Mouse (Mus musculus): ENCODE results near the gene Ggt5. TPM values are rescaled to one million over a fixed set of nuclear protein-coding genes. Genes with fewer than 3 reads are reported as not detected.
"Not testable (repeated sequence)": the region's sequence is repeated elsewhere in the genome, so short reads cannot be mapped to it uniquely, and the experiment has no call there.

The Ggt5 gene
- polyA plus RNA-seq, 1 experiment from 2014 or later, result 0.69 TPM

- peak; percentile 67 for DNase-seq (ENCODE audit: low spot score)
- Histone ChIP-seq H3K36me3 (no peaks in the 10 kb centered on the region), H3K27me3 (ENCODE audit: low read depth, poor library complexity, severe bottlenecking) (peaks cover 60% of the 10 kb centered on the region), H3K4me1 (peaks cover 51% of the 10 kb centered on the region), H3K4me3 (peak within 1 kb of the TSS; percentile 71), H3K9me3 (replicated peaks) (no peaks in the 10 kb centered on the region), H3K27ac (peak within 1 kb of the TSS; percentile 85)
- 1% methylated on average over 75 of the region's 75 CpGs for WGBS
These were observed 29.2 kb upstream of the Ggt5 start, which contains the start of gene Lrrc75b for GRCm38 (mm10) chr10:75559676-75560548. Gene Lrrc75b, minus strand, starts transcription at chr10:75560330.

GRCm38 (mm10) chr10:75560549-75560899, 28.6 kb upstream of the Ggt5 start:
- Histone ChIP-seq H3K27me3 (ENCODE audit: low read depth, poor library complexity, severe bottlenecking) (peaks cover 60% of the 10 kb centered on the region), H3K4me1 (peaks cover 54% of the 10 kb centered on the region), H3K27ac (peak overlapping the region; percentile 85), H3K36me3 (no peaks in the 10 kb centered on the region), H3K4me3 (peak overlapping the region; percentile 71), H3K9me3 (replicated peaks) (no peaks in the 10 kb centered on the region)
- WGBS, result 9% methylated on average over 6 of the region's 6 CpGs
- DNase-seq (ENCODE audit: low spot score), result no peak

GRCm38 (mm10) chr10:75561071-75561654, 28.0 kb upstream of the Ggt5 start, which contains the start of gene Ggt1:
Gene Ggt1, plus strand, starts transcription at chr10:75561604.
- peaks cover 60% of the 10 kb centered on the region for H3K27me3 ChIP-seq (ENCODE audit: low read depth, poor library complexity, severe bottlenecking)
- peak within 1 kb of the TSS; percentile 71 for H3K4me3 ChIP-seq
- H3K36me3 ChIP-seq, result no peaks in the 10 kb centered on the region
- peak; percentile 32 for DNase-seq (ENCODE audit: low spot score)
- no peaks in the 10 kb centered on the region for H3K9me3 ChIP-seq (replicated peaks)
- WGBS, result 53% methylated on average over 10 of the region's 10 CpGs
- H3K4me1 ChIP-seq, result peaks cover 54% of the 10 kb centered on the region
- peak within 1 kb of the TSS; percentile 85 for H3K27ac ChIP-seq

- no peaks in the 10 kb centered on the region for H3K36me3 ChIP-seq
- 88% methylated on average over 8 of the region's 8 CpGs for WGBS
- no peak for DNase-seq (ENCODE audit: low spot score)
- peaks cover 52% of the 10 kb centered on the region for H3K4me1 ChIP-seq
- peaks cover 58% of the 10 kb centered on the region for H3K27me3 ChIP-seq (ENCODE audit: low read depth, poor library complexity, severe bottlenecking)
- no peak overlapping the region for H3K4me3 ChIP-seq
- H3K9me3 ChIP-seq (replicated peaks), result no peaks in the 10 kb centered on the region
- no peak overlapping the region for H3K27ac ChIP-seq
These were observed 26.5 kb upstream of the Ggt5 start for GRCm38 (mm10) chr10:75562596-75562995.

GRCm38 (mm10) chr10:75564687-75565265, 24.4 kb upstream of the Ggt5 start:
- H3K27ac ChIP-seq, result no peak overlapping the region
- peaks cover 44% of the 10 kb centered on the region for H3K27me3 ChIP-seq (ENCODE audit: low read depth, poor library complexity, severe bottlenecking)
- H3K4me3 ChIP-seq, result no peak overlapping the region
- H3K9me3 ChIP-seq (replicated peaks), result no peaks in the 10 kb centered on the region
- no peak for DNase-seq (ENCODE audit: low spot score)
- H3K36me3 ChIP-seq, result no peaks in the 10 kb centered on the region
- peaks cover 42% of the 10 kb centered on the region for H3K4me1 ChIP-seq
- 87% methylated on average over 12 of the region's 12 CpGs for WGBS

- H3K4me3 ChIP-seq, result no peak overlapping the region
- 69% methylated on average over 6 of the region's 6 CpGs for WGBS
- H3K4me1 ChIP-seq, result peaks cover 35% of the 10 kb centered on the region
- H3K27ac ChIP-seq, result no peak overlapping the region
- no peaks in the 10 kb centered on the region for H3K36me3 ChIP-seq
- peaks cover 37% of the 10 kb centered on the region for H3K27me3 ChIP-seq (ENCODE audit: low read depth, poor library complexity, severe bottlenecking)
- H3K9me3 ChIP-seq (replicated peaks), result no peaks in the 10 kb centered on the region
- no peak for DNase-seq (ENCODE audit: low spot score)
These were observed 23.7 kb upstream of the Ggt5 start for GRCm38 (mm10) chr10:75565436-75565835.

GRCm38 (mm10) chr10:75565906-75566305, 23.2 kb upstream of the Ggt5 start:
- no peak overlapping the region for H3K27ac ChIP-seq
- no peaks in the 10 kb centered on the region for H3K36me3 ChIP-seq
- H3K27me3 ChIP-seq (ENCODE audit: low read depth, poor library complexity, severe bottlenecking), result peaks cover 33% of the 10 kb centered on the region
- no peak overlapping the region for H3K4me3 ChIP-seq
- no peaks in the 10 kb centered on the region for H3K9me3 ChIP-seq (replicated peaks)
- DNase-seq (ENCODE audit: low spot score), result no peak
- H3K4me1 ChIP-seq, result peaks cover 35% of the 10 kb centered on the region
- WGBS, result 83% methylated on average over 7 of the region's 7 CpGs

- peaks cover 28% of the 10 kb centered on the region for H3K27me3 ChIP-seq (ENCODE audit: low read depth, poor library complexity, severe bottlenecking)
- WGBS, result 88% methylated on average over 5 of the region's 5 CpGs
- no peak for DNase-seq (ENCODE audit: low spot score)
These were observed 22.8 kb upstream of the Ggt5 start for GRCm38 (mm10) chr10:75566321-75566720.

GRCm38 (mm10) chr10:75566765-75567164, 22.4 kb upstream of the Ggt5 start:
- not testable (repeated sequence) for H3K36me3 ChIP-seq; H3K9me3 ChIP-seq (replicated peaks); H3K4me3 ChIP-seq; H3K27ac ChIP-seq; DNase-seq (ENCODE audit: low spot score)
- Histone ChIP-seq H3K4me1 (peaks cover 40% of the 10 kb centered on the region), H3K27me3 (ENCODE audit: low read depth, poor library complexity, severe bottlenecking) (peaks cover 24% of the 10 kb centered on the region)
- 79% methylated on average over 2 of the region's 2 CpGs for WGBS

More at GRCm38 (mm10) chr10:75566321-75566720, 22.8 kb upstream of the Ggt5 start:
- Histone ChIP-seq H3K4me1 (peaks cover 36% of the 10 kb centered on the region), H3K36me3 (no peaks in the 10 kb centered on the region), H3K4me3 (no peak overlapping the region), H3K9me3 (replicated peaks) (no peaks in the 10 kb centered on the region), H3K27ac (no peak overlapping the region)

GRCm38 (mm10) chr10:75568029-75568428, 21.1 kb upstream of the Ggt5 start:
- Histone ChIP-seq H3K4me1 (peaks cover 46% of the 10 kb centered on the region), H3K27ac (no peak overlapping the region), H3K9me3 (replicated peaks) (no peaks in the 10 kb centered on the region), H3K4me3 (no peak overlapping the region; the same call in 1 of the 2 replicates), H3K36me3 (no peaks in the 10 kb centered on the region), H3K27me3 (ENCODE audit: low read depth, poor library complexity, severe bottlenecking) (peaks cover 17% of the 10 kb centered on the region; the same call in 1 of the 2 replicates)
- 33% methylated on average over 5 of the region's 5 CpGs for WGBS
- DNase-seq (ENCODE audit: low spot score), result no peak

- H3K36me3 ChIP-seq, result no peaks in the 10 kb centered on the region
- H3K4me1 ChIP-seq, result peaks cover 46% of the 10 kb centered on the region
- H3K27me3 ChIP-seq (ENCODE audit: low read depth, poor library complexity, severe bottlenecking), result peaks cover 17% of the 10 kb centered on the region; the same call in 1 of the 2 replicates
- no peak for DNase-seq (ENCODE audit: low spot score)
- H3K4me3 ChIP-seq, result no peak overlapping the region; the same call in 1 of the 2 replicates
- no peaks in the 10 kb centered on the region for H3K9me3 ChIP-seq (replicated peaks)
- no peak overlapping the region for H3K27ac ChIP-seq
- 1% methylated on average over 11 of the region's 11 CpGs for WGBS
These were observed 20.7 kb upstream of the Ggt5 start for GRCm38 (mm10) chr10:75568441-75568840.

- no peak for DNase-seq (ENCODE audit: low spot score)
- no peak overlapping the region for H3K27ac ChIP-seq
- H3K4me1 ChIP-seq, result peaks cover 46% of the 10 kb centered on the region
- H3K27me3 ChIP-seq (ENCODE audit: low read depth, poor library complexity, severe bottlenecking), result peaks cover 15% of the 10 kb centered on the region; the same call in 1 of the 2 replicates
- no peaks in the 10 kb centered on the region for H3K36me3 ChIP-seq
- no peak overlapping the region for H3K4me3 ChIP-seq
- 15% methylated on average over 4 of the region's 4 CpGs for WGBS
- H3K9me3 ChIP-seq (replicated peaks), result no peaks in the 10 kb centered on the region
These were observed 20.3 kb upstream of the Ggt5 start for GRCm38 (mm10) chr10:75568851-75569250.

All from limb, embryonic 10.5 days (tissue).